Mouse (Mus musculus) embryonic facial prominence, embryonic 11.5 days (tissue): Measurements from ENCODE around the gene Rps27. TPM values are rescaled to one million over a fixed set of nuclear protein-coding genes. Genes with fewer than 3 reads are reported as not detected.

Source experiments
- ATAC-seq: fragments of 200-750 bp; cut with Nextera tagmentation; replicated peaks from 2 replicates; pipeline ENCODE4 v1.8.0; 2017; ENCODE audit warnings: low read depth; ENCODE audit not compliant: insufficient number of reproducible peaks, low FRiP score, low TSS enrichment
- DNase-seq: peaks from one replicate; pipeline ENCODE4 v3.0.0-alpha.2; 2015; ENCODE audit warnings: low spot score
- H3K27ac ChIP-seq: fragments of 300-500 bp; sonication (generic); replicated peaks from 2 replicates; pipeline ENCODE4 v1.5.1; 2014; ENCODE audit warnings: mild to moderate bottlenecking, low read depth, low read length, control low read depth
- H3K27me3 ChIP-seq: fragments of 300-500 bp; sonication (generic); 2 replicates; pipeline ENCODE4 v1.6.1; 2014; ENCODE audit warnings: mild to moderate bottlenecking, low read length, moderate library complexity, mixed read lengths; ENCODE audit not compliant: control insufficient read depth, insufficient read depth
- H3K36me3 ChIP-seq: fragments of 300-500 bp; sonication (generic); replicated peaks from 2 replicates; pipeline ENCODE4 v1.6.1; 2014; ENCODE audit warnings: low read depth, mild to moderate bottlenecking, low read length, moderate library complexity, mixed read lengths; ENCODE audit not compliant: control insufficient read depth, insufficient read depth
- H3K4me1 ChIP-seq: fragments of 300-500 bp; sonication (generic); 2 replicates; pipeline ENCODE4 v1.6.1; 2014; ENCODE audit warnings: low read length, mixed read lengths; ENCODE audit not compliant: control insufficient read depth, insufficient read depth
- H3K4me2 ChIP-seq: fragments of 300-500 bp; sonication (generic); 2 replicates; pipeline ENCODE4 v1.6.1; 2014; ENCODE audit warnings: low read depth, mild to moderate bottlenecking, control low read depth, low read length, moderate library complexity
- H3K4me3 ChIP-seq: fragments of 300-500 bp; sonication (generic); 2 replicates; pipeline ENCODE4 v1.5.1; 2014; ENCODE audit warnings: low read depth, low read length, control low read depth
- H3K9ac ChIP-seq: fragments of 300-500 bp; sonication (generic); replicated peaks from 2 replicates; pipeline ENCODE4 v1.6.1; 2014; ENCODE audit warnings: mild to moderate bottlenecking, control low read depth, low read length
- H3K9me3 ChIP-seq: fragments of 300-500 bp; sonication (generic); replicated peaks from 2 replicates; pipeline ENCODE4 v1.6.1; 2016; ENCODE audit warnings: mild to moderate bottlenecking, low read length, inconsistent platforms, mixed read lengths; ENCODE audit not compliant: control insufficient read depth
- WGBS: fragments of 180-500 bp; shearing (Covaris S2); extraction: QIAGEN DNeasy Blood & Tissue Kit; methylation state at CpG from one replicate; pipeline ENCODE4 v1.1.7; 2014; 5-methylcytosine and 5-hydroxymethylcytosine counted together
- polyA plus RNA-seq: library from polyadenylated mRNA; unstranded; fragments of >200 nt; fragmentation: Nextera tagmentation; extraction: Ambion mirVana; gene quantifications from 2 replicates; pipeline ENCODE4 v1.2.1, GENCODE M21; 2014

The Rps27 gene
- polyA plus RNA-seq, 1 experiment from 2014 or later = 1,115 TPM

GRCm38 (mm10) chr3:90242984-90243775, 29.7 kb upstream of the Rps27 start, which contains the start of gene Creb3l4:
TSS of gene Creb3l4 (minus strand) at chr3:90243512.
- DNase-seq (peak; percentile 85), ATAC-seq (peak; percentile 47)
- peak within 1 kb of the TSS; percentile 20 for H3K4me3 ChIP-seq
- H3K27me3 ChIP-seq = no peaks in the 10 kb centered on the region
- WGBS = 3% methylated on average over 19 of the region's 19 CpGs
- no peaks in the 10 kb centered on the region for H3K36me3 ChIP-seq
- H3K4me2 ChIP-seq = peak within 1 kb of the TSS; percentile 46
- no peaks in the 10 kb centered on the region for H3K9me3 ChIP-seq
- H3K4me1 ChIP-seq = no peaks in the 10 kb centered on the region
- no peak within 1 kb of the TSS for H3K27ac ChIP-seq
- peak within 1 kb of the TSS; percentile 29 for H3K9ac ChIP-seq

- Histone ChIP-seq H3K27ac (no peak overlapping the region), H3K4me1 (no peaks in the 10 kb centered on the region), H3K36me3 (no peaks in the 10 kb centered on the region; the same call in 1 of the 2 replicates), H3K27me3 (no peaks in the 10 kb centered on the region), H3K4me3 (no peak overlapping the region), H3K4me2 (no peak overlapping the region), H3K9me3 (no peaks in the 10 kb centered on the region), H3K9ac (no peak overlapping the region)
- DNase-seq = no peak
- WGBS = 83% methylated on average over 10 of the region's 10 CpGs
- ATAC-seq = no peak; the same call in 1 of the 2 replicates
Measured at GRCm38 (mm10) chr3:90241669-90242358, 28.4 kb upstream of the Rps27 start.

GRCm38 (mm10) chr3:90241251-90241650, 27.8 kb upstream of the Rps27 start:
- no peaks in the 10 kb centered on the region for H3K27me3 ChIP-seq
- H3K36me3 ChIP-seq = no peaks in the 10 kb centered on the region; the same call in none of the 2 replicates
- no peak overlapping the region for H3K9ac ChIP-seq
- ATAC-seq (no peak), DNase-seq (no peak)
- no peaks in the 10 kb centered on the region for H3K9me3 ChIP-seq
- 90% methylated on average over 2 of the region's 2 CpGs for WGBS
- no peak overlapping the region for H3K4me3 ChIP-seq
- H3K4me2 ChIP-seq = no peak overlapping the region
- no peaks in the 10 kb centered on the region for H3K4me1 ChIP-seq
- no peak overlapping the region for H3K27ac ChIP-seq

GRCm38 (mm10) chr3:90231507-90232333, 18.3 kb upstream of the Rps27 start, which contains the start of gene Jtb:
TSS of gene Jtb (plus strand) at chr3:90231597.
- H3K9me3 ChIP-seq = no peaks in the 10 kb centered on the region
- peak within 1 kb of the TSS; percentile 70 for H3K27ac ChIP-seq
- under 1% methylated on average over 54 of the region's 61 CpGs for WGBS
- peak within 1 kb of the TSS; percentile 79 for H3K4me2 ChIP-seq
- peak; percentile 93 for DNase-seq
- no peaks in the 10 kb centered on the region for H3K4me1 ChIP-seq
- H3K4me3 ChIP-seq = peak within 1 kb of the TSS; percentile 62
- H3K9ac ChIP-seq = peak within 1 kb of the TSS; percentile 66
- no peaks in the 10 kb centered on the region; the same call in 1 of the 2 replicates for H3K36me3 ChIP-seq
- no peaks in the 10 kb centered on the region for H3K27me3 ChIP-seq
- peak; percentile 89 for ATAC-seq

GRCm38 (mm10) chr3:90231075-90231474, 17.6 kb upstream of the Rps27 start:
- 16% methylated on average over 8 of the region's 8 CpGs for WGBS
- no peak for DNase-seq
- H3K27ac ChIP-seq = no peak overlapping the region

GRCm38 (mm10) chr3:90224331-90224730, 10.9 kb upstream of the Rps27 start:
- no peak overlapping the region for H3K4me2 ChIP-seq
- H3K4me3 ChIP-seq = no peak overlapping the region
- H3K4me1 ChIP-seq = no peaks in the 10 kb centered on the region
- no peak overlapping the region for H3K27ac ChIP-seq
- no peak overlapping the region for H3K9ac ChIP-seq
- H3K36me3 ChIP-seq = no peaks in the 10 kb centered on the region; the same call in 1 of the 2 replicates
- no peaks in the 10 kb centered on the region for H3K27me3 ChIP-seq
- ATAC-seq = no peak
- DNase-seq = no peak
- 75% methylated on average over 10 of the region's 10 CpGs for WGBS
- H3K9me3 ChIP-seq = no peaks in the 10 kb centered on the region

More at GRCm38 (mm10) chr3:90231075-90231474, 17.6 kb upstream of the Rps27 start:
- peak overlapping the region; percentile 62 for H3K4me3 ChIP-seq
- H3K4me2 ChIP-seq = peak overlapping the region; percentile 79
- H3K9me3 ChIP-seq = no peaks in the 10 kb centered on the region
- H3K27me3 ChIP-seq = no peaks in the 10 kb centered on the region
- H3K9ac ChIP-seq = peak overlapping the region; percentile 66
- H3K4me1 ChIP-seq = no peaks in the 10 kb centered on the region
- no peaks in the 10 kb centered on the region for H3K36me3 ChIP-seq
- no peak; the same call in 1 of the 2 replicates for ATAC-seq

- ATAC-seq (no peak), DNase-seq (no peak)
- Histone ChIP-seq H3K9ac (no peak overlapping the region), H3K4me2 (no peak overlapping the region), H3K27ac (no peak overlapping the region), H3K27me3 (no peaks in the 10 kb centered on the region), H3K4me1 (no peaks in the 10 kb centered on the region), H3K9me3 (no peaks in the 10 kb centered on the region), H3K4me3 (no peak overlapping the region), H3K36me3 (no peaks in the 10 kb centered on the region; the same call in 1 of the 2 replicates)
- 88% methylated on average over 3 of the region's 3 CpGs for WGBS
Measured at GRCm38 (mm10) chr3:90222941-90223340, 9.5 kb upstream of the Rps27 start.
